Mouse (Mus musculus) ES-Bruce4 (cell line): ENCODE results near the gene Gm16253. TPM values are rescaled to one million over a fixed set of nuclear protein-coding genes. Genes with fewer than 3 reads are reported as not detected.

Experiments used
- H3K27ac ChIP-seq: 2 replicates; pipeline ENCODE4 v1.5.1; 2012; ENCODE audit warnings: low read length, inconsistent platforms; ENCODE audit not compliant: insufficient read depth
- H3K27me3 ChIP-seq: 2 replicates; pipeline ENCODE4 v1.6.1; 2012; ENCODE audit warnings: mild to moderate bottlenecking, low read length, inconsistent platforms; ENCODE audit not compliant: control insufficient read depth, poor library complexity, insufficient read depth, severe bottlenecking
- H3K36me3 ChIP-seq: 2 replicates; pipeline ENCODE4 v1.6.1; 2012; ENCODE audit warnings: inconsistent platforms, mild to moderate bottlenecking, low read length, moderate library complexity; ENCODE audit not compliant: control insufficient read depth, poor library complexity, insufficient read depth, severe bottlenecking
- H3K4me1 ChIP-seq: one replicate; pipeline ENCODE4 v1.8.1; 2011; ENCODE audit warnings: low read length; ENCODE audit not compliant: control insufficient read depth, insufficient read depth
- H3K4me3 ChIP-seq: 2 replicates; pipeline ENCODE4 v1.5.1; 2011; ENCODE audit warnings: low read depth, mild to moderate bottlenecking, low read length
- H3K9ac ChIP-seq: 2 replicates; pipeline ENCODE4 v1.6.1; 2012; ENCODE audit warnings: low read depth, mild to moderate bottlenecking, inconsistent platforms; ENCODE audit not compliant: poor library complexity, severe bottlenecking
- H3K9me3 ChIP-seq: replicated peaks from 2 replicates; pipeline ENCODE4 v1.6.1; 2012; ENCODE audit warnings: mild to moderate bottlenecking, low read length, inconsistent platforms; ENCODE audit not compliant: control insufficient read depth, poor library complexity, insufficient read depth, severe bottlenecking
- CTCF ChIP-seq: IDR thresholded peaks from one replicate; pipeline ENCODE4 v1.8.1; 2011; ENCODE audit warnings: low read depth, low read length
- EP300 ChIP-seq: IDR thresholded peaks from 2 replicates; pipeline ENCODE4 v1.6.1; 2011; ENCODE audit warnings: low read depth, low read length; ENCODE audit not compliant: insufficient read depth
- POLR2A ChIP-seq: IDR thresholded peaks from one replicate; pipeline ENCODE4 v1.8.1; 2011; ENCODE audit warnings: low read length; ENCODE audit not compliant: insufficient read depth
- polyA plus RNA-seq: library from polyadenylated mRNA; stranded (reverse); fragments of >200 nt; gene quantifications from 2 replicates; pipeline ENCODE4 v1.2.4, GENCODE M21; 2011; ENCODE audit warnings: low read depth; ENCODE audit not compliant: missing spikeins, insufficient read depth, insufficient read length

Gm16253 gene
- polyA plus RNA-seq, 1 experiment: 1.1 TPM

- Histone ChIP-seq H3K27me3 (no peaks in the 10 kb centered on the region), H3K36me3 (peaks cover 32% of the 10 kb centered on the region), H3K4me3 (peak overlapping the region; percentile 99), H3K9me3 (no peaks in the 10 kb centered on the region), H3K27ac (peak overlapping the region; percentile 64), H3K9ac (peak overlapping the region; percentile 93), H3K4me1 (no peaks in the 10 kb centered on the region)
- TF ChIP-seq EP300 (no peak), POLR2A (no peak), CTCF (no peak)
These were observed 18.1 kb upstream of the Gm16253 start for GRCm38 (mm10) chr3:96558668-96559196.

GRCm38 (mm10) chr3:96559398-96559910 lies 17.3 kb upstream of the Gm16253 start:
- TF ChIP-seq POLR2A: peak; percentile 18
- no peak for TF ChIP-seq CTCF
- Histone ChIP-seq H3K27ac (peak overlapping the region; percentile 74), H3K27me3 (no peaks in the 10 kb centered on the region)

GRCm38 (mm10) chr3:96559911-96560850 lies 16.6 kb upstream of the Gm16253 start:
- Histone ChIP-seq H3K9ac (peak overlapping the region; percentile 93), H3K27ac (peak overlapping the region; percentile 74), H3K9me3 (no peaks in the 10 kb centered on the region), H3K36me3 (peaks cover 32% of the 10 kb centered on the region), H3K4me1 (no peaks in the 10 kb centered on the region), H3K27me3 (no peaks in the 10 kb centered on the region), H3K4me3 (peak overlapping the region; percentile 99)
- TF ChIP-seq POLR2A (no peak), CTCF (no peak), EP300 (no peak)

More at GRCm38 (mm10) chr3:96559398-96559910, 17.3 kb upstream of the Gm16253 start:
- H3K9me3 ChIP-seq: no peaks in the 10 kb centered on the region
- H3K4me3 ChIP-seq: peak overlapping the region; percentile 99
- H3K36me3 ChIP-seq: peaks cover 32% of the 10 kb centered on the region
- peak overlapping the region; percentile 93 for H3K9ac ChIP-seq
- no peaks in the 10 kb centered on the region for H3K4me1 ChIP-seq

- no peak for TF ChIP-seq CTCF
- TF ChIP-seq POLR2A: no peak
- TF ChIP-seq EP300: no peak
- Histone ChIP-seq H3K4me3 (peak overlapping the region; percentile 99), H3K9me3 (no peaks in the 10 kb centered on the region), H3K4me1 (no peaks in the 10 kb centered on the region), H3K9ac (peak overlapping the region; percentile 93), H3K36me3 (peaks cover 32% of the 10 kb centered on the region), H3K27me3 (no peaks in the 10 kb centered on the region), H3K27ac (peak overlapping the region; percentile 74)
These were observed 15.7 kb upstream of the Gm16253 start for GRCm38 (mm10) chr3:96560881-96561668.

DNA sequence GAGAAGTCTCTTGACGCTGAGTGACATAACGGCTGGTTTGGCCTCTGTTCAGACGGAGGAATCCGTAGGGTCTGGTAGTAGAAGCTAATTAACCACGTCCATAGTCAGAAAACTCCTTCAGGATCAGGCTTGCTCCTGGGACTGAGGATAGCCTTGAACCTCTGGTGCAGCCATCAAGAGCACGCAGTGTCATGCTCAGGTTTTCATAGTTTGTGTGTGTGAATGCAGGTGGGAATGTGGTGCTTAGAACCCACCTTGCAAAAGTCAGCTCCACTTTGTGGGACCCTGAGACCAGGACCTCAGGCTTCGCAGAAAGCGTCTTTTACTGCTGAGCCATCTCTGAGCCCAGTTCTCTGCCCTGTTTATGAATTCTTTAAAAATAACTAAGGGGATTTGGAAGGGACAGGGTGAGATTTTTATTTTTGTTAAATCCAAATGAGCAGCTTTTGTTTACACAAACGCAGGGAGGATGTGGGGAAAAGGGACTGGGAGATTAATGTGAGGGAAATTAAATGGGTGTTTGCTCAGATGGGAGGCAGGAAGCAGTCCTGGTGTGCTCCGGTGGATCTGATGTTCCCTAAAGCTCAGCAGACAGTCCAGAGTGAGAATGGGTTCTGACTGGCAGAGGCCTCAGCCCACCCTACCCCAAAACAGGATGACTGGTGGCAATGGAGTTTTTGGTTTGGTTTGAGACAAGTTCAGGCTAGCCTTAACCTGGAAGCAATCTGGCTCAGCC lies 14.7 kb upstream of the Gm16253 start:
- H3K36me3 ChIP-seq: peaks cover 32% of the 10 kb centered on the region
- H3K27ac ChIP-seq: peak overlapping the region; percentile 49
- no peak overlapping the region for H3K9ac ChIP-seq
- H3K4me3 ChIP-seq: peak overlapping the region; percentile 12; the same call in 1 of the 2 replicates
- no peaks in the 10 kb centered on the region for H3K9me3 ChIP-seq
- no peaks in the 10 kb centered on the region for H3K4me1 ChIP-seq
- no peaks in the 10 kb centered on the region for H3K27me3 ChIP-seq
- TF ChIP-seq CTCF (no peak), POLR2A (peak; percentile 96), EP300 (no peak)
